Mouse (Mus musculus) cortical plate, adult 2 months (tissue): Measurements from ENCODE around the gene Arhgef38. TPM values are rescaled to one million over a fixed set of nuclear protein-coding genes. Genes with fewer than 3 reads are reported as not detected.

ENCODE experiments used
- H3K27ac ChIP-seq: fragments of 200-500 bp; 2 replicates; pipeline ENCODE4 v1.5.1; 2012; ENCODE audit warnings: low read length, control low read depth, inconsistent platforms; ENCODE audit not compliant: insufficient read depth
- H3K4me1 ChIP-seq: fragments of 200-500 bp; 2 replicates; pipeline ENCODE4 v1.6.1; 2011; ENCODE audit warnings: low read length; ENCODE audit not compliant: control insufficient read depth, insufficient read depth
- H3K4me3 ChIP-seq: fragments of 200-500 bp; 2 replicates; pipeline ENCODE4 v1.5.1; 2011; ENCODE audit warnings: mild to moderate bottlenecking, low read length, control low read depth; ENCODE audit not compliant: insufficient read depth
- CTCF ChIP-seq: fragments of 200-500 bp; IDR thresholded peaks from 2 replicates; pipeline ENCODE4 v1.5.1; 2011; ENCODE audit warnings: mild to moderate bottlenecking, control low read depth, low read length; ENCODE audit not compliant: insufficient read depth; ENCODE audit errors: extremely low read depth
- POLR2A ChIP-seq: fragments of 200-500 bp; IDR thresholded peaks from 2 replicates; pipeline ENCODE4 v1.6.1; 2011; ENCODE audit warnings: mild to moderate bottlenecking, low read length, control low read depth; ENCODE audit not compliant: insufficient read depth; ENCODE audit errors: extremely low read depth
- polyA plus RNA-seq: library from polyadenylated mRNA; depleted of rRNA; stranded (reverse); fragments of >200 nt; gene quantifications from 2 replicates; pipeline ENCODE4 v1.2.3, GENCODE M21; 2012

The Arhgef38 gene
- polyA plus RNA-seq, 1 experiment, result not detected

DNA sequence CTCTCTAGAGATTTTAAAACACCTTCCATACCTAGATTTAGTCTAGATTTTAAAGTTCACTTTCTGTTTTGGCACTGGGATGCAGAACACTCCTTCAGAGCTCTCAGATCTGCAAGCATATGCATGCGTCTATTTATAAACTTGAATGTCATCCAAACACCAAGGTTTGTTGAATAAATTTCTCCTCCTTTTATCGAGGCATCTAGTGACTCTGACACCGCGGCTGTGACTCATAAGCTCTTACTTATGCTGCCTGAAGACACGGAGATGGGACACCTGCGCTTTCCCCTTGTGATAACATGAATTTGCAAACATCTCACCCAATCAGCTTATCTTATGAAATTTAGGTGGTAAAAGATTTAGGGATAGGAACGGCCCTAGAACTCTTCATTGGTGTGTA, 65.0 kb downstream of the Arhgef38 start:
- H3K27ac ChIP-seq, result no peak overlapping the region
- no peak for TF ChIP-seq CTCF
- TF ChIP-seq POLR2A, result no peak
- no peak overlapping the region for H3K4me3 ChIP-seq
- peaks cover 2% of the 10 kb centered on the region; the same call in 1 of the 2 replicates for H3K4me1 ChIP-seq

DNA sequence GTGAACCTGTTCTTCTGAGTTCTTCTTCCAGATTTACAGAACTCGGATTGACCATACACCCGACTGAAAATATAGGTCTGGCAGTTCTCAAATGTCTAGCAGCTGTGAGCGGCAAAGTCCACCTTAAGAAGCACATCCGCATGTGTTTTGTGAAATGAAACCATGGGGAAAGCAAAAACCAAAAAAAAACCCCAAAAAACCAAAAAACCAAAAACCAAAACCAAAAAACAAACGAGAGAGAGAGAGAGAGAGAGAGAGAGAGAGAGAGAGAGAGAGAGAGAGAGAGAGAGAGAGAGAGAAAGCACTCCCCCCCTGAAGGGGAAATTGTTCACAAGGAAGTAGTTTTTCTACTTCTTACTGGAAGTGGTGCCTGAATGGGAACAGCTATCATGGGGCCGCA, 67.2 kb downstream of the Arhgef38 start:
- no peak overlapping the region for H3K4me3 ChIP-seq
- TF ChIP-seq CTCF, result no peak
- no peak for TF ChIP-seq POLR2A
- peaks cover 2% of the 10 kb centered on the region; the same call in 1 of the 2 replicates for H3K4me1 ChIP-seq
- no peak overlapping the region for H3K27ac ChIP-seq

DNA sequence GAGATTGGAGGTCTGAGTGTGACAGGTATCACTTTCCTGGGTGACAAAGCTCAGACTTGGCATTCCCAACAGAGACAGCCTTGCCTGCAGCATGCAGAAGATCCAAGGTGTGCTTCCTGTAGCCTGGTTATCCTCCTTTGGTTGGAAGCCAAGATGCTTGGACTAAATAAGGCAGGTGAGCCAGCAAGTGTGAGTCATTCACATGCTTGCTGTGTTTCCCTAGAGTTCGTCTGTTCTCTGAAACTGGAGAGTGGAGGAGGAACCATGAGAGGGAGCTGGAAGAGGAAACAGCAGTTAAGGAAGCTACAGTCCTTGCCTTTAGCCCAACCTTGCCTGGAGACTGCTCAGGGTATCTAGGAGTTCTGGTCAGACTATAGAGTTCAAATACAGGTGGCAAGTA, 69.6 kb downstream of the Arhgef38 start:
- no peak overlapping the region for H3K4me3 ChIP-seq
- TF ChIP-seq CTCF (no peak), POLR2A (no peak)
- no peak overlapping the region for H3K27ac ChIP-seq
- peaks cover 2% of the 10 kb centered on the region; the same call in 1 of the 2 replicates for H3K4me1 ChIP-seq

DNA sequence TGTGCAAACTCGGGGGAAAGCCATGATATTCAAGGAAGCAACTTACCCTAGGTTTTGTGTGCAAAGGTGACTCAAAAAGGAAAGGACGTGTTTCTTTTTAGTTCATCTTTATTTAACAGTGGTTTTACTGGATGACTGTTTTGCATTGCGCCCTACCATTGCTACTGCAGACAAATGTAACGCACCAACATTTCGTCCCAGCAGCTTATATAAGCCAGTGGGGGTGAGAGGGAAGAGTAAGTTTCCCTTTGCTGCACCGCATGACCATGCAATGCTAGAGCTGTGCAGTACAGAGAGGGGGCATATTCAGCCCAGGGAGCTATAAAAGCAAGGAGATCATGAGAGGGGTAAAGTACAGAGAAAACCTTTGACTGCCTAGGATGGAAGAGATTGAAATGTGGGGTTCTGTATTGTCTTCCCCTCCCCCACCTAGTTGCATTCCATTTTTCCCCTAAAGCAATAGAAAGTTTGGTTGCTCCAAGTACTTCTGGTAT, 70.8 kb downstream of the Arhgef38 start:
- Histone ChIP-seq H3K4me1 (peaks cover 2% of the 10 kb centered on the region; the same call in 1 of the 2 replicates), H3K27ac (no peak overlapping the region), H3K4me3 (no peak overlapping the region)
- no peak for TF ChIP-seq CTCF
- no peak for TF ChIP-seq POLR2A

DNA sequence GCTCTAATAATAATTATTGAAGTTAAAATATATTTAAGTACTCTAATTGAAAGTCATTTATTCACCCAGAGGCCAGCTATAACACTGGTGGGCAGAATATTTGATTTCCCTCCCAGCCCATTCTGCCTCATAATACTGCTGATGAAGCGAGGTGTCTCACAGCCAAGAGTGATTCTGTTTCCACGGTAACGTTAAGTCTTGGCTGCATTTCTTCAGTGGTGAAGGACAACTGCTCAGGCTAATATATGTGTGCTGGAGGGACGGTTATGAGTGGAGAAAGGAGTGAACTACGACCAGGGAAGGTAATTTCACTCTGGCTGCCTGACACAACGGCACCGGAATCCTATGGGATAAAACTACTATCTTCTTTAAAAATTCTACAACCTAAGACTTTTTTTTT, 71.6 kb downstream of the Arhgef38 start:
- Histone ChIP-seq H3K4me3 (no peak overlapping the region), H3K4me1 (peaks cover 2% of the 10 kb centered on the region; the same call in 1 of the 2 replicates), H3K27ac (no peak overlapping the region)
- TF ChIP-seq CTCF (no peak), POLR2A (no peak)

DNA sequence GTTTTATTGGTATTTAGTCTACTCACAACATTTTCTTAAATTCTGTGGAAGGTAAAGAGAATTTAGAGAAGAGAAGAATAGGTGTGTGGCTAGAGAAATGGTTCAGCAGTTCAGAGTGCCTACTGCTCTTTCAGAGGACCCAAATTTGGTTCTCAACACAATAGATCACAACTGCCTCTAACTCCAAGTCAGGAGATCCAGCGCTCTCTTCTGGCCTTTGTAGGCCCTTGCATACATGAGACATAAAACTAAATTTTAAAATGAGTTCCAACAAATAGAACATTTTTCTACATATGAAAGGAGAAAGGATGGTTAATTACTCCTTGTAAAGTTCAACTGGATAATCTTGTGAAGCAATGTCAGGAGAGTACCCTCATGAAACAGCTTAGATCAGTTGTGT, 73.3 kb downstream of the Arhgef38 start:
- Histone ChIP-seq H3K27ac (no peak overlapping the region), H3K4me1 (peaks cover 2% of the 10 kb centered on the region; the same call in 1 of the 2 replicates), H3K4me3 (no peak overlapping the region)
- TF ChIP-seq POLR2A (no peak), CTCF (no peak)

DNA sequence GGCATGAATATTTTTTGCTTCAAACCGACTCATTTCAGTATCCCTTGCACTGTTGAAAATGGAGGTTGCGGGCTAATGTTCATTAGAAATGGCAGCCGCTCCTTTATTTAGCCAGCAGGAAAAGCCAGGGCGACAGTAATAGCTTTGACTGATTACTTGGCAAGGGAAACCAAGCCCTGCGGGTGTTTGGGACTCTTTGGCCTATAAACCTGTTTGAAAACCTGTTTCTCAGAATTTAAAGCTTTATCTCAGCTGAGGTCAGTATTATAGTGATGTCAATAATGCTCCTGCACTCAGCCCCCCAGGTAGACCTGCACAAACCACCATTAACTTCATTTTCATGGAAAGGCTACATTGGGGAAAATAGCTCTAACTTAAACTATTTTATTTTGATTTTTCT, 76.5 kb downstream of the Arhgef38 start:
- Histone ChIP-seq H3K4me3 (no peak overlapping the region), H3K4me1 (peaks cover 2% of the 10 kb centered on the region; the same call in 1 of the 2 replicates), H3K27ac (no peak overlapping the region)
- no peak for TF ChIP-seq CTCF
- TF ChIP-seq POLR2A, result no peak

DNA sequence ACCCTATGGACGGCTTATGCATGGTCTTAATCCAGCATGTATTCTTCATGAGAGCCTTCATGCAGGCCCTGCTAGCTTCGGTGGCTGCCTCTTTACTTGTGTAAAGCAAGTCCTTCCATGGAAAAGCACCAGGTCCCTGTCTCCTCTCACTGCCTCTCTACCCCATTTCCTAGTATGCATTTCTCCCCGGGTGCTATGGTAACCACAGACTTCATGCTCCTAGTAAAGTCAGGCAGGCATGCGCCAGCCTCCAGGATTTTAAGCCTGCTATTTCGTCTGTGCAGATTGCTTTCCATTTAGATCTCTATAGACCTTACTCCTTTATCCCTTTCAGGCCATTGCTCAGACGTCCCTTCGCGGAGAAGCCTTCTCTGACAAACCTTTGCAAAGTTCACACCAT, 80.1 kb downstream of the Arhgef38 start:
- TF ChIP-seq CTCF (no peak), POLR2A (no peak)
- H3K4me3 ChIP-seq, result no peak overlapping the region
- H3K27ac ChIP-seq, result no peak overlapping the region
- H3K4me1 ChIP-seq, result peaks cover 2% of the 10 kb centered on the region; the same call in 1 of the 2 replicates

DNA sequence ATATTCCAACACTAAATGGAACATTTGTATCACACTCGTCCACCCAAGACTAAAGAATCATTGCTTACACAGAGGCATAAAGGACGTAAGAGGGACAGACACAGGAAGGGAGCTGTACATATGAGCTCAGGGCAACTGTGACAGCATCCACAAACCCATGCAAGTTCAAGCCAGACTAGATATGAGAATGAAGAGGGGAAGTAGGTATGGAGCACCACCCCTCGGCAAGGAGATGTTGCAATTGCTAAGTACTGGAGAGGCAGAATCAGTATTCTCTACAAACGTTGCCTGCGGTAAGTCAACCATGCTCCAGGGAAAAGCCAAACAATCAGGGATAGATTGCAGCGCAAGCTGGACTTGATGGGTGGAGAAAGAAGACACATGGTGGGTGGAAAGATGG, 81.1 kb downstream of the Arhgef38 start:
- TF ChIP-seq POLR2A (no peak), CTCF (no peak)
- peaks cover 2% of the 10 kb centered on the region; the same call in 1 of the 2 replicates for H3K4me1 ChIP-seq
- H3K4me3 ChIP-seq, result no peak overlapping the region
- H3K27ac ChIP-seq, result no peak overlapping the region

DNA sequence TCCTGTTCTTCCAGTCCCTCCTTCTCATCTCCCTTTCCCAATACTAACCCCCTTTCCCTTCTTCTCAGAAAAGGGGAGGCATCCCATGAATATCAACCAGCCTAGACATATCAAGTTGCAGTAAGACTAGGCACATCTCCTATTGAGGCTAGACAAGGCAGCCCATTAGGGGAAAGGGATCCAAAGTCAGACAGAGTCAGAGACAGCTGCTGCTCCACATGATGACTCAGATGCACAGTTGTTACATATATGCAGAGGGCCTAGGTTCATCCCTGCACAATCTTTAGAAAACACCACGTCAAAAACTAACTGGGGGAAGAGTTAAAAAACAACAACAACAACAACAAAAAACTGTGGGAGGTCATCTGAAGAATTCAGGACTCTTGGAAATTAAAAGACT, 81.9 kb downstream of the Arhgef38 start:
- TF ChIP-seq CTCF, result no peak
- no peak for TF ChIP-seq POLR2A
- Histone ChIP-seq H3K4me3 (no peak overlapping the region), H3K4me1 (peaks cover 2% of the 10 kb centered on the region; the same call in 1 of the 2 replicates), H3K27ac (no peak overlapping the region)
